In genomic region chr10:24365369-24365768, GRCm38 (mm10) we compare ENCODE assay signal across 19 mouse cellular contexts.
DNase-seq lines count a peak whose midpoint lies in the region; TF ChIP-seq lines count a peak whose summit lies in the region.
"Had no signal": no experiment of that assay in that cellular context is flagged by ENCODE, and none has a peak within 500 bp of the region (broad histone marks: within the 10 kb centered on the region; RNA-seq: fewer than 3 reads in every experiment).

No protein-coding gene starts in this region.

- H3K27me3 ChIP-seq in embryonic facial prominence, embryonic 10.5 days (replicated peaks; ENCODE audit: low read depth, poor library complexity, severe bottlenecking): no peaks in the 10 kb centered on the region
- H3K27me3 ChIP-seq: intestine, embryonic 15.5 days; stomach, embryonic 15.5 days had no signal

- H3K4me1 ChIP-seq in embryonic facial prominence, embryonic 10.5 days: peaks cover 20% of the 10 kb centered on the region
- H3K4me1 ChIP-seq in embryonic fibroblast, embryonic 13.5 days (ENCODE audit: control insufficient read depth, insufficient read depth, low read length): peaks cover 18% of the 10 kb centered on the region
- H3K4me1 ChIP-seq: intestine, embryonic 15.5 days; stomach, embryonic 15.5 days had no signal

- intact Hi-C loops in left cerebral cortex, postnatal 4 days (cut with DNase I): no loop called here
- intact Hi-C loops in left cerebral cortex, postnatal 25 days (cut with DNase I): no loop called here
- intact Hi-C loops in gastrocnemius, adult 2 months (cut with DNase I): no loop called here

- peak; percentile 5 for DNase-seq in left cerebral cortex, postnatal 4 days
- no peak for DNase-seq in left cerebral cortex, postnatal 25 days (ENCODE audit: low spot score in 2 of 2)
- DNase-seq in embryonic facial prominence, embryonic 10.5 days (ENCODE audit: low spot score): no peak
- DNase-seq in gastrocnemius, adult 2 months: no peak
- no peak for DNase-seq in retina, postnatal 1 day
- DNase-seq in lung, postnatal 10 days: no peak
- DNase-seq: adrenal gland, postnatal 36 days; cerebellum, adult 9-10 months; heart, postnatal 4 days; lung, embryonic 14.5 days; lung, postnatal 36 days; right cerebral cortex, adult 18-20 months; thymus, postnatal 36 days had no signal

- 0 out of 2 replicates have a peak overlapping the region, but pooled peaks have one; percentile 10 for H3K27ac ChIP-seq in embryonic facial prominence, embryonic 10.5 days (replicated peaks)
- H3K27ac ChIP-seq in embryonic fibroblast, embryonic 13.5 days (ENCODE audit: insufficient read depth, low read length): peak overlapping the region; percentile 39; the same call in 1 of the 2 replicates
- no peak overlapping the region for H3K27ac ChIP-seq in gastrocnemius, adult 2 months
- H3K27ac ChIP-seq: heart, embryonic 10.5 days; intestine, embryonic 15.5 days; left cerebral cortex, adult 2 months; liver, embryonic 14.5 days; stomach, embryonic 15.5 days had no signal

- TF ChIP-seq POLR2A in embryonic fibroblast, embryonic 13.5 days (IDR thresholded peaks at IDR 0.05; ENCODE audit: low read depth, low read length): no peak

- no peaks in the 10 kb centered on the region for H3K36me3 ChIP-seq in embryonic facial prominence, embryonic 10.5 days (replicated peaks)
- H3K36me3 ChIP-seq: heart, embryonic 10.5 days; intestine, embryonic 15.5 days; stomach, embryonic 15.5 days had no signal

- TF ChIP-seq CTCF in embryonic fibroblast, embryonic 13.5 days (IDR thresholded peaks at IDR 0.05; ENCODE audit: borderline replicate concordance, insufficient read depth, low read length): no peak
- TF ChIP-seq CTCF in gastrocnemius, adult 2 months (IDR thresholded peaks at IDR 0.05): no peak

- WGBS in embryonic facial prominence, embryonic 10.5 days: 75% methylated on average over 5 of the region's 5 CpGs

- no peaks in the 10 kb centered on the region for H3K9me3 ChIP-seq in embryonic facial prominence, embryonic 10.5 days
- H3K9me3 ChIP-seq: heart, embryonic 10.5 days; intestine, embryonic 15.5 days; stomach, embryonic 15.5 days had no signal

- H3K4me3 ChIP-seq in embryonic facial prominence, embryonic 10.5 days: no peak overlapping the region
- no peak overlapping the region for H3K4me3 ChIP-seq in embryonic fibroblast, embryonic 13.5 days (ENCODE audit: insufficient read depth, low read length)
- no peak overlapping the region for H3K4me3 ChIP-seq in gastrocnemius, adult 2 months
- H3K4me3 ChIP-seq: heart, embryonic 10.5 days; intestine, embryonic 15.5 days; left cerebral cortex, adult 2 months; stomach, embryonic 15.5 days had no signal
